Mouse (Mus musculus) megakaryocyte progenitor cell, adult 5-6 weeks (primary cell): ENCODE measurements around the gene Thnsl2. TPM values are rescaled to one million over a fixed set of nuclear protein-coding genes. Genes with fewer than 3 reads are reported as not detected.

Experiments used
- total RNA-seq, 2 experiments: library from RNA; stranded (forward) in 1 of 2; stranded (reverse) in 1 of 2; fragments of 157-497, 149-512 nt in 1 of 2; fragments of 200-1000 nt in 1 of 2; gene quantifications; 2 replicates each; pipeline versions ENCODE4 v1.2.3 to v1.2.4; 2015 to 2017

The Thnsl2 gene
- total RNA-seq, 2 experiments from 2014 or later, result 1.2 to 1.3 TPM

Other genes starting within 250 kb of the Thnsl2 start
- gene Tex37, start 225.5 kb downstream of the Thnsl2 start, total RNA-seq (2015), result not detected in 2 replicates
- not detected in 2 replicates for gene Tex37, start 225.5 kb downstream of the Thnsl2 start, total RNA-seq (2017)
- gene Foxi3, start 187.9 kb downstream of the Thnsl2 start, total RNA-seq (2015), result not detected in 2 replicates
- not detected in 2 replicates for gene Foxi3, start 187.9 kb downstream of the Thnsl2 start, total RNA-seq (2017)
- not detected in 2 replicates for gene Fabp1, start 55.4 kb upstream of the Thnsl2 start, total RNA-seq (2015)
- gene Fabp1, start 55.4 kb upstream of the Thnsl2 start, total RNA-seq (2017), result not detected in 2 replicates
- gene Krcc1, start 127.2 kb upstream of the Thnsl2 start, total RNA-seq (2015), result 75.1 and 76.5 TPM in 2 replicates
- gene Krcc1, start 127.2 kb upstream of the Thnsl2 start, total RNA-seq (2017), result 101 and 114 TPM in 2 replicates
- not detected in 2 replicates for gene Smyd1, start 177.8 kb upstream of the Thnsl2 start, total RNA-seq (2015)
- not detected in 2 replicates for gene Smyd1, start 177.8 kb upstream of the Thnsl2 start, total RNA-seq (2017)
- gene Cd8b1, start 178.3 kb upstream of the Thnsl2 start, total RNA-seq (2015), result not detected in 2 replicates
- gene Cd8b1, start 178.3 kb upstream of the Thnsl2 start, total RNA-seq (2017), result not detected in 2 replicates
- not detected in 2 replicates for gene Cd8a, start 229.0 kb upstream of the Thnsl2 start, total RNA-seq (2015)
- gene Cd8a, start 229.0 kb upstream of the Thnsl2 start, total RNA-seq (2017), result not detected in 2 replicates